Mouse (Mus musculus) cerebellum, adult (tissue): ENCODE measurements around the gene Prkca.

Source experiments
- ATAC-seq: cut with Nextera tagmentation; 2 replicates; pipeline ENCODE4 v1.9.2; 2017; ENCODE audit warnings: mild to moderate bottlenecking, moderate library complexity, mixed read lengths; ENCODE audit not compliant: insufficient number of reproducible peaks, low FRiP score, low TSS enrichment

The Prkca gene

DNA sequence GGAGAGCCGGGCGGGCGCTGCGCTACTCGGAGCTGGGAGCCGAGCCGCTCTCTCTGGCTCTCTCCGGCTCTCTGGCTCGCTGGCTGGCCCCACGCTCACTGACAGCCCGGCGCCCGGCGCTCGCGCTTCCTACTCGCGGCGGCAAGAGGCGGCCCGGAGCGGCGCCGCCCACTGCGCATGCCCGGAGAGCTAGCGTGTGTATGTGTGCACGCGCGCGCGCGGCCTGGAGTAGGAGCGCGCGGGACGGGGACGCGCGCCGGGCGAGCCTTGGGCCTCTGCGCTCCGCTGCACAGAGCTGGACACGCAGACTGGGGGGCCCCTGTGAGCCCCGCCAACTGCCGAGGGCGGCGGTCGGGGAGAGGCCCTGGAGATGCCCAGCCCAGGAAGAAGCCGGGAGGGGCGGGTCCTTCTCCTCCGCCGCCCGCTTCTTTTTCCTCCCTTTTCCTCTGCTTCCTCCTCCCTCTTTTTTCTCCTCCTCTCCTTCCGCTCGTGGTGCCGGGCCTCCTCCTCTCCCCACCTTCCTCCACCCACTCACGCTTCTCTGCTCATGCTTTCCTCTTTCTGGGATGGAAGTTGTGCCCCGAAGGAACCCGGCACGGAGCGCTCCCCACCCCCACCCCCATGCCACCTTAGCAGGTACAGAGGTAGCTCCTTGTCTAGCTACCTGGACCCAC lies at the start of gene Prkca:
TSS of gene Prkca (minus strand) at position 140 of the 674 bp plus-strand sequence.
- peak; percentile 91 for ATAC-seq

DNA sequence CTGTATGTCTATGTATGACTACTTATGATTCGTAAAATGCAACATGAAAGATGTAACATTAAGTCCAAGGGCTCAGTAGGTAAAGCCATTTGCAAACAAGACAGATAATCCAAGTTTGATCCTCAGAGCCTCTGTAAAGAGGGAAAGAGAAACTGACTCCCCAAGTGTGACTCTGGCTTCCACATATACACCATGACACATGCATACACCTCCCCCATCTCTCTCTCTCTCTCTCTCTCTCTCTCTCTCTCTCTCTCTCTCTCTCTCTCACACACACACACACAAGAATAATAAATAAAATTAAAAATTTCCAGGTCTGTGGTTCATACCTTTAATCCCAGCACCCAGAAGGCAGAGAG lies 41.9 kb upstream of the Prkca start:
- no peak for ATAC-seq

DNA sequence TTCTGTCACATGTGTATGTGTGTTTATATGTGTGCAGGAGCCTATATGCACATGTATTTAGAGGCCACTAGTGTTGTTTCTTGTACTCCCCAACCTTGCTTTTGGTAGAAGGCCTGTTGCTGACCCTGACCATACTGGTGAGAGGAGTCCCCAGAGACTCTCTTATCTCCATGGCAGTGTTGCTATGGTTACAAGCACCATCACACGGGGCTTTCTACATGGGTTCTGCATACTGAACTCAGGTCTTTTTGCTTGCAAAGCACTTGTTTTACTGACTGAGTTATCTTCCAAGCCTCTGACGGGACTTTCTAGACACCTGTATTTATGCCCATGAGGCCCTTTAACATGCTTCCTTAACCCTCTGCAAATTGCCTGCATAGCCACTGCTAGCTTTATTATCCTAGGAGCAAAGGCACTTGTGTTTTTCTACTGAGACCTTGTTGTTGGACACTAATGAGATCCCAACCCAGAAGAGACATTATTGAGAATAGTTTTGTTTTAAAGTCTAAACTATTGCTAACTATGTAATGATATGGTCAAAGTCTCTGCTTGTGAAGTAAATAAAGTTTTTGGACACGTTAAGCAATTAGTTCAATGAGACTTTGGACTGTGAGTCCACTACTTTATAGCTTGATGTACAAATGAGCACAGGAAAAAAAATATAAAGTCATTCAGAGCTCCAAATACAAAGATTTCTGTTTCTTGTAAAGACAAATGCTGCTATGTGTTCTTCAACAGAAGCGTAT lies 41.4 kb upstream of the Prkca start:
- ATAC-seq = no peak

DNA sequence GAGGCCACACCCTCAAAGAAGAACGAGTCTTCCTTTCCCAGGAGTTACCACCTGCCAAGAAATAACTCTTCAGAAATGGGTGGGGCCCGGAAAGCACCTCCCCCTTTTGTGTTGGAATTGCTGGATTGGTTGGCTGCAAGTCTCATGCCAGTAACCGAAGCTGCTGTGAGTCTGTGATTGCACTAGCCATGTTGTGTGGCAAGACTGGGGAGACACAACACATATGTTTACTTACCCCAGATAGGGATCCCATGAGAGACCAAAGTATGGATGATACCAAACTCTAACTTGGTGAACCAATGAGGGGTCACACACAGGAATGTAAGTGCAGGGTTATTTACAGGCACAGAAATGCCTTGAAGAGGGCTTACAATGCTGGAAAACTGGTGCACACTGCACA lies 38.9 kb upstream of the Prkca start:
- no peak for ATAC-seq

DNA sequence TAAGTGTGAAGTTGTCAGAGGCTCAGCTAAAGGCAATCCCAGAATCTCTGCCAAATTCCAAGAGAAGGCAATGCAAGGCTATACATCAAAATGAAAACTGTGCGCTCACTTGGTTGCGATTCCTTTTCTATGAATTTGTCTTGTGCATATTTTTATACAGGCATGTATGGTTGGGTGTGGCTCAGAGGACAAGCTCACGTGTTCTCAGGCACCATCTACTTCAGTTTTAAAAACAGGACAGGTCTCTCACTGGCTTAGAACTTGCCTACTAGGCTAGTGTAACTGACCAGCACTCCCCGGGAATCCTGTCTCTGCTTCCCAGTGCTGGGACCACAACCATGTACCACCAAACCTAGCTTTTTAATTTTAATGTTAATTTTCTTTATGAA lies 34.6 kb upstream of the Prkca start:
- no peak for ATAC-seq

DNA sequence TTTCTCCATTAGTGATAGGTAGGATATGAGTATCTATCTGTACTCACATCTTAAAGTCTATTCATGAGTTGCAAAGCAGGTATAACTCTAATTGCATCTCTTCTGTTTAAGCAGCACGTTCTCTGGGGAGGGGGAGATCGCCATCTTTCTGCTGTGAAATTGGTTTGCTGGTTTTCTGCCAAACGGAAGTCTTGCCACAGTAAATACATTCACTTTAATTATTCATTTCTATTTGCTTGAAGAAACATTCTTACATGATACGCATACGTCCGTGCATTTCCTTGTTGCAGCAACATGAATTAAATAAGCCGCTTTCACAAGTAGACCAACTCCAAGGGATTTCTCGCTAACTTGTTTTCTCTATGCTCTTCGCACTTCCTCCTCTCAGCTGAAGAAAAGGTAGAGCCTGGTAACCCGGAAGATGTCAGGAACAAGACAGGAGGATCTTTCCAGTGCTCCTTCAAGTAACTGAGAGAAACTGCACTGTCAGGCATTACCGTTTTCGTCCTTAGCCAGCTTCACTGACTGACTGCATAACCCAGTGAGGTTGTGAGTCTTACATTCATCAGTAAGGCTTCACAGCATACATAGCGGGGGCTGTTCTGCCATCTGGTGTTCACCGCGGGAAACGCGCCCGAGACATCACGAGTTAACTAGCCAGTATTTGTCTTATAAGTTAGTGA lies 34.1 kb upstream of the Prkca start:
- ATAC-seq = peak; percentile 78

DNA sequence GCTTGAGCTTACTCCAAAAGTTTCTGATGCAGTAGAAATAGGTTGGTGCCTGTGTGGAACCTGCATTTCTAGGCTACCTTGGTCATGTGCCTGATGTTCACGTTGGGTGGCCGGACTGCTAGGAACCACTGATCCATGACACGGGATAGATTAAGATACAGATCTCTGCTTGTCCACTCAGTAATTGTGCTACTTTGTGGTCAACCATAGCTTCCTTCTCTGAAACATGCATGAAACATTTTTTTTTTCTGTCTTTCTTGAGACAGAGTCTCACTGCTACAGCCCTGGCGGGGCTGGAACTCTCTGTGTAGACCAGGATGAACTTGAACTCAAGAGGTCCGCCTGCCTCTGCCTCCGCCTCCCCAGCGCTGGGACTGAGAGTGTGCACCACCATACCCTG lies 33.1 kb upstream of the Prkca start:
- ATAC-seq = no peak

DNA sequence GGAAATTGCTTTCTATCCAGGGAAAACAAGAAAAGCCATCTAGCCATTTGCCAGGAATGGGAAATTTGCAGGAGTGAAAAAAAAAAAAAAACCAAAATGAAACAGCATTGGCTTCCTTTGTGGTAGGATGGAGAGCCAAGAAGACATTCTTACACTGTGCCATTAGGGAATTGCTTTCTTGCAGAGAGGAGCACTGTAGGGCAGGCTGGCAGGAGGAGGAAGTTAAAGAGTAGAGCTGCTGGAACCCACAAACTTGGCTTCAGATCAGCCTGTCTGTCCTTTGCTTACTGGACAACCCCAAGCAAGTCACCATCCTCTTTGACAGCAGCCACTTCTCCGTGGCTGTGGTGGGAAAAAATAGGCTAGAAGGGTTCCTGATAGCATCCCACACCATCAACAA lies 23.3 kb upstream of the Prkca start:
- no peak for ATAC-seq

DNA sequence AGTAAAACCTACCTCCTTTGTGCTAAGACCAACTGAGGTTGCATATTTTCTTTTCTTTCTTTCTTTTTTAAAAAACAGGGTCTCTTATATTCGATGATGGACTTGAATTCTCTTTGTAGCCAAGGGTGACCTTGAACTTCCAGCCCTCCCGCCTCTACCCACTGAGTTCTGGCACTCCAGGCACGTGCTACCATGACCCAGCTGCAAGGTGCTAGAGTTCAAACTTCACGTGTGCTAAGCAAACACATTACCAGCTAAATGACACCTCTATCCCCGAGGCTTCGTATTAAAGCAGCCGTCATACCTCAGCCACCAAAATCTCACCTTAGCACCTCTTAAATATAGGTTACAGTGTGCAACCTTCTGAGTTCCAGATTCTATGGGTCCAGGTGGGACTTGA lies 21.9 kb upstream of the Prkca start:
- no peak for ATAC-seq

DNA sequence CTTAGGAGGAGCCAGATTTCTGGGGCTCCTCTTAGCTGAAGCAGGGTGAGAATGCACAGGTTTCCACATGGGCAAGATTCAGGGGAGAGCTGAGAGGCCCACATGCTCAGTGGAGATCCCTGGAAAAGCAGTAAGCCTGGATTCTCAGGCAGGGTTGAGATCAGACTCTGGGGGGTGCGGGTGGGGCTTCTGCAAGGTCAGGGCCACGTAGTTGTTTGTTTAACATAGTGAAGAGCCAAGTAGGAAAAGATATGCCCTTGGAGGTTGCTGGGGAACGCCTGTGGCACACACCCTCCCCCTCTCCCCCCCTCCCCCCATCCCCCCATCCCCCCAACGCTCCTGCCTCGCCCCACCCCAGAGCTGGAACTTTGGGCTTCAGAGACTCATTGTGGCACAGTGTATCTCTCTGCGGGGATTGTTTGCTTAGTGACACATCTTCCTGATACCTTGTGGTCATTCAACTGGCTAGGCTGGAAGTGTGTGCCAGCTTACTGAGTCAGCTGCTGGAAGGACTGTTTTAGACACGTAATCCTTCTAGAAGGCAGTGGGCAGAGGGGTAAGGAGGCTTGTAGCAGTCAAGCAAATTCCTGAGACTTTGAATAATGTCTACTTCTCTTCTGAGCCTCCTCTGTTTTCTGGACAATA lies 21.3 kb upstream of the Prkca start:
- ATAC-seq = no peak

DNA sequence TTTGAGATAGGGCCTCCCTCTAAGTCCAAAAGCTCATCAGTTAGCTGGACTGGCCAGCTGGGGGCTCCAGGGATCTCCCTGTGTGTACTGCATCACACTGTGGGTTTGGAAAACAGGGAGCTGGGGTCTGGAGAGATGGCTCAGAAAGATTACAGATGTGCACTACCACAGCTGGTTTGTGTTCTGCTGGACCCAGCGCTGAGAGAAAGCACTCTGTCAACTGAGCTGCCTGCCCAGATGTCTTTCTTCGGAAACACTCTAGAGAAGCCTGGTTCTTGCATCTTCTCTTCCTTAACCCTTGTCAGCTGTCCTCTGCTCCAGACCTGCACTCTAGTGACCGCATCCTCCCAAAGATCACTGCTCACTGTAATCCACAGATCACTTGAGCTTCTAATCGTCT lies 20.3 kb upstream of the Prkca start:
- no peak for ATAC-seq

DNA sequence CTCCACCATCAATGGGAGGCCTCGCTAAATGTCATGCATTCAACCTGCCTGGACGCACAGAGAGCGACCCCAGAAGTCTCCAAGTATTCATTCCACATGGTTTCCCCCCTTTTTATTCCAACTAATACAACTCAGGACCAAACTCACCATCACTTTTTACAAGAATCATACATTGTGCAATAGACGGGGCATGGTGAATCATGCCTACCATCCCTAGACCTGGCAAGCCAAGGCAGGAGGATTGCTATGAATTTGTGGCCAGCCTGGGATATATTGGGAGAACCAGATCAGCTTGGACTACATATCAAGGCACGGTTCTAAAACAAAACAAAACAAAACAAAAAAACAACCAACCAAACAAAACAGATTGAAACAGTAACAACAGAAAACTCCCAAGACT lies 19.2 kb upstream of the Prkca start:
- ATAC-seq = no peak

DNA sequence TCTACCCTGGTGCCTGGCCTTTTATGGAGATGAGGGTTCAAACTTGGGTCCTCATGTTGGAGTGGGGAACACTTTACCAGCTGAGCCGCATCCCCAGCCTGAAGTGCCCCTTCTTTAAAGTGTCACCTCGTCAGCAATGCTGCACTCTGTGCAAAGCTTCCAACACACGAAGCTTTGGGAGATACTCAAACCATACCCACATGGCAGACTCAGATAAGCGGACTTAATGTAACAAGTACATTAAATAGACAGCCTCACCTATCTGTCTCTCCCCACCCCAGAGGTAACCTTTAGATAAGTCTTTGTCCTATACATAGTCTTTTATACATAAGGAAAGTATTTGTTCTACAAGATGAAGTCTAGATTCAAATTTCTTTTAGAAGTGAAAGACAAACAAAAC lies 17.3 kb upstream of the Prkca start:
- no peak for ATAC-seq

DNA sequence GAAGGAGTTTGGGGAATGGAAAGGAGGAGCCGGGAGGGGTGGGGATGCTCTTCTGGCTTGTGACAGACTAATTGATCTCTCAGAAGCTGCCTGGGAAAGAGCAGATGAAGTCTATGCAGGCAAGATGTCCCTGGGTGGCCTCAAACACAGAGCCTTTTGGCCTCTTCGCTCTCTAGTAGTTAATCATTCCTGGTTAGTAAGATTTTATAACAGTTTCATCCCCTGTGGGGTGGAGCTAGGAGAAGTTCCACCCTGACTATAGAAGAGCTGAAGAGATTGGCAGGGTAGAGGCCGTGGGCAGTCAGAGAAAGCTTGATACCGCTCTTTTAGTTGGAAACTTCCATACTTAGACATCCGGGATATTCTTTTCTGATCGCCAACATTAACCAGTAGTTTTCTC lies 15.2 kb upstream of the Prkca start:
- ATAC-seq = no peak

DNA sequence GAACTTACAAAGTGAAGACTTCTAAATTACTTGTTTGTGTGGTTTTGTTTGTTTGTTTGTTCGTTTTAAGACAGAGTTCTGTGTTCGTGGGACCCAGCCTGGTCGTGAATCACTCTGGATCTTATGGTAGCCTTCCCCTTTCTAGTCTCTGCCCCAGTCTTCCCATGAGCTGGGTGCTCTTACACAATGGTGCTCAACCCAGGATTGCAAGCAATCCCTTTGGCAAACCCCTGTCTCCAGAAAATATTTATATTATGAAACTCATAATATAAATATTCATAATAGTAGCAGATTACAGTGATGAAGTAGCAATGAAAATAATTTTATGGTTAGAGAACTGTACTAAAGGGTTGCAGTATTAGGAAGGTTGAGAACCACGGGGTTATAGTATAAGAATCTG lies 12.3 kb upstream of the Prkca start:
- ATAC-seq = no peak

DNA sequence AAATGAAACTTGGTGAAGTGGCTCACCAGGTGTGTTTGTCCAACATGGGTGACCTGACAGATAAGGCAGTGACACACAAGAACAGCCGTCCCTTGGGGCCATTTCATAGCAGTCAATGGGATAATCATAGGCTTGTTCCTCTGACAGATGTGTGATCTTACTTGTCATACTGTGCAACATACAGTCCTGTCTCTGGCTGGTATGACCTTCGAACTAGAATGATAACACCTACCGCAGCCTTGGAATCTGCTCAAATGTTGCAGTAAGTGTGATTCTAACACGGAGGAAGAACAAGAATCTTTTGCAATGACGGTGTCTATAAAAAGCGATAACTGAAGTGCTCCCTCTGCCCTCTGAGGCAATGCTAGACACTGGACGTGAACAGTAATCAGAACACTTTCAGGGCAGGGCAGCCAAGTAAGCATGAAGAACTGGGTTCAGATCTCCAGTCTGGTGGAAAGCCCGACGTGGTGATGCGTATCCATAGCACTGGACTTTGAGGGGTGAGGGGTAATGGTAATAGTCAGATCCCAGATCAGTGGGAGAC lies 9.2 kb upstream of the Prkca start:
- no peak for ATAC-seq

DNA sequence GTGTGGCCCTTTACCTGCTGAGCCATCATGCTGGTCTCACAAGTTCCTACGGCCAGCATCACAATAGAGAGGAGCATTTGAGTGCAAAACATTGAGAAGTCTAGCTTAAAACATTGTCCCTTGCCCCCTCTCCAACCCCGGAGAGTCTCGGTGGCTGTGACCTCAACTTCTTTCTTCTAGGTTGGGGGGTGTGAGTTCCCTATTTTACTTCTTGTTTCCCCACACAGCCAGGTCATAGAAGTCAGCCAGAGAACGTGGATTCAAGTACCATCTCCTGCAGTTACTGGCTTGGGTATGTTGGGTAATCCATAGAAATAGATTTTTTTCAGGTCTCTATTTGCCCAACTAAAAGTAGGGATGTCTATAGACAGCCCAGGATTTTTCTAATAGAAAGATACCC lies 7.1 kb upstream of the Prkca start:
- ATAC-seq = no peak

DNA sequence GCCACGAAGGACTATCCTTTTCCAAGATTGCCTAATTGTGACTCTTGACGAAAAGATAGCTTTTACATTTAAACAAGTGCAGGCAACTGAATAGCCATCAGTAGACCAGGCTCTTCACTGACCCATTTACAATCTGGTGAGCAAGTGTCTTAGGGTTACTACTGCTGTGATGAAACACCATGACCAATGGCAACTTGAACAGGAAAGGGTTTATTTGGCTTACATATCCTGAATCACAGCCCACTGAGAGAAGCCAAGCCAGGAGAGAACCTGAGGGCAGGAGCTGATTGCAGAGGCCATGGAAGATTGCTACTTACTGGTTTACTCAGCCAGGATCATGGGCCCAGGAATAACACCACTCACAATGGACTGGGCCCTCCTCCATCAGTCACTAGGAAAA lies 1.6 kb upstream of the Prkca start:
- no peak for ATAC-seq

DNA sequence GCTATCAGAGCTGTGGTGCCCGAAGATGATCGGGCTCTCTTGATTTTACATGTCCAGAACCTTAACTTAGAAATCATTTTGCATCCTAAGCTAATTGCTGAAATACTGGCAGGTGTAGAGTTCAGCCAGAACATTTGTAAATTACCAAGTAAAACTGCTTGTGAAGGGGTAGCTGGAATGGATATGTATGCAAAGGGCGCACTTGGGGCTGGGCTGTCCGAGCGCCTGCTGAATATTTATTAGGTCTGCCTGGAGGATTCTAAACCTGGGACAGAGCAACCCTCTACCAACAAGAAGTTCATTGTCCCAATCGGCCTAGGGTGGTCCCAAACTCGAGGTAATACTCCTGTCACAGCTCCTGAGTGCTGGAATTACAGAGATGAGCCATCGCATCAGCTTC lies 1.0 kb upstream of the Prkca start:
- ATAC-seq = no peak

DNA sequence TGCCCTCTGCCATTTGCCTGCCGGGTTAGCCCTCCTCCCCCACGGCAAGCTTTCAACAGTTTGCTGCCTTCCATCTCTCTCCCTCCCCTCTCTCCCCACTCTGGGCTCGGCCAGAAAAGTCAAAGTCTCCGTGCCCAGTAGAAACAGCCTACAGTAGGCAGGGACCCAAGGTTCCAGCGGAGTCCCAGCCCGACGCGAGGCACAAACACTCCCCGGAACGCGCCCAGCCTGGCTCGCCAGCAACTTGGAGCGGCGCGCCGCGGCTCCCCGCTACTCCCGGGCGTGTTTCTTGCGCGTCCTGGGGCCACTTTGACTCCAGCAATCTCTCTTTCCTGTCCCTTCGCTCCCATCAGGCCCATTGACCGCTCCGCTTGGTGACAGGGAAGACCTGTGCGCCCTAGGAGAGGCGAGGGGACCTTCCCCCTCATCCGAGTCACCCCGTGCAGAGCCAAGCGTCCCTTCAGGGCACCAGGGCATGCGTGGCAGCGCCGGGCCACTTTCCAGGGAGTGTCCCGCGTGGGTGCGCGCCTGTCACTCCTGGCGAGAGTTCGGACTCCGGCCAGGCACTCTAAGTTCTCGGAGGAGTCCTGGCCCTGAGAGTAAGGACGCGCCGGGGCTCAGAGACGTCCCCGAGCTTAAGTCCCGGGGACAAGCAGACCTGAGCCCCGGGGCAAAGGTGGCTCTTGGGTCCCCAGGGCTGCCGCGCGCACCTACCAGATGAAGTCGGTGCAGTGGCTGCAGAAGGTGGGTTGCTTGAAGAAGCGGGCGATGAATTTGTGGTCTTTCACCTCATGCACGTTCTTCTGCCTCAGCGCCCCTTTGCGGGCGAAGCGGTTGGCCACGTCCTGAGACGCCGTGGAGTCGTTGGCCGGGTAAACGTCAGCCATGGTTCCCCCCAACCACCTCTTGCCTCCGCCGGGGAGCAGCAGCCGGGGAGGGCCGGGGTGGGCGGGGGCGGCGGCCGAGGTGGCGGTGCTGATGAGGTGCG lies 653 bp downstream of the Prkca start, which contains the start of gene Apoh:
TSS of gene Apoh (plus strand) at position 574 of the 988 bp plus-strand sequence.
- ATAC-seq = peak; percentile 26; the same call in 1 of the 2 replicates
